Comparison of ENCODE assay signal across 18 mouse cellular contexts in genomic region chr1:177737505-177738105, GRCm38 (mm10). TPM values are rescaled to one million over a fixed set of nuclear protein-coding genes. Genes with fewer than 3 reads are reported as not detected.
"Had no signal": no experiment of that assay in that cellular context is flagged by ENCODE, and none has a peak within 500 bp of the region (broad histone marks: within the 10 kb centered on the region; RNA-seq: fewer than 3 reads in every experiment).

No protein-coding gene starts in this region.

- DNase-seq: kidney, adult 2 months; kidney, postnatal 14 days; lung, adult 2 months; lung, postnatal 14 days; midbrain, embryonic 14.5 days; right cerebral cortex, adult 18-20 months; right cerebral cortex, postnatal 25 days; thymus, postnatal 14 days had no signal

- ATAC-seq: intestine, embryonic 16.5 days had no signal

- H3K4me3 ChIP-seq: kidney, embryonic 15.5 days; left cerebral cortex, adult 2 months; limb, embryonic 10.5 days; liver, embryonic 15.5 days; neural tube, embryonic 13.5 days had no signal

- H3K36me3 ChIP-seq: kidney, embryonic 15.5 days; limb, embryonic 10.5 days; liver, embryonic 15.5 days; neural tube, embryonic 13.5 days had no signal

- H3K27ac ChIP-seq: kidney, embryonic 15.5 days; left cerebral cortex, adult 2 months; limb, embryonic 10.5 days; liver, embryonic 15.5 days; neural tube, embryonic 13.5 days had no signal

- H3K4me1 ChIP-seq: kidney, embryonic 15.5 days; limb, embryonic 10.5 days; liver, embryonic 15.5 days; neural tube, embryonic 13.5 days had no signal

RNA-seq across cellular contexts. Expression of gene 1700016C15Rik, which starts 8.0 kb away (rescaled TPM):
- total RNA-seq: layer of hippocampus, postnatal 25 days; left cerebral cortex, adult 2 months; left cerebral cortex, postnatal 14 days had no signal
- polyA plus RNA-seq: intestine, embryonic 16.5 days; limb, embryonic 10.5 days; limb, embryonic 14.5 days; liver, embryonic 11.5 days; liver, embryonic 15.5 days; lung, adult 2 months; neural tube, embryonic 13.5 days had no signal
